15 mouse cellular contexts compared by ENCODE assay signal in genomic region chr7:138788109-138788508, GRCm38 (mm10). TPM values are rescaled to one million over a fixed set of nuclear protein-coding genes. Genes with fewer than 3 reads are reported as not detected.
DNase-seq lines count a peak whose midpoint lies in the region; ATAC-seq lines count a peak whose summit lies in the region.
"Had no signal": no experiment of that assay in that cellular context is flagged by ENCODE, and none has a peak within 500 bp of the region (broad histone marks: within the 10 kb centered on the region; RNA-seq: fewer than 3 reads in every experiment).

No protein-coding gene starts in this region.

- intact Hi-C loops in left cerebral cortex, postnatal 4 days (cut with DNase I): no loop called here

- peak; percentile 8 to 56 for DNase-seq in frontal cortex, postnatal 36 days (ENCODE audit: low spot score in 2 of 2)
- DNase-seq in frontal cortex, postnatal 25 days (ENCODE audit: low spot score in 2 of 2): no peak
- DNase-seq in left cerebral cortex, adult 18-20 months (ENCODE audit: low spot score in 2 of 2): peak; percentile 24 to 28
- DNase-seq in left cerebral cortex, postnatal 4 days: no peak
- peak; percentile 8 to 17 for DNase-seq in layer of hippocampus, adult 8-10 months (ENCODE audit: low spot score in 2 of 2)
- DNase-seq in right cerebral cortex, postnatal 10 days (ENCODE audit: low spot score in 2 of 2): peak; percentile 35 to 51
- DNase-seq in adrenal gland, adult 2 months: no peak
- DNase-seq: adrenal gland, postnatal 10 days; cerebellum, postnatal 10 days; embryo, embryonic 11 days; gastrocnemius, adult 2 months; heart, adult 18-20 months had no signal

- no peak for ATAC-seq in CD4-positive, CD25-positive, alpha-beta regulatory T cell, adult 4 months
- ATAC-seq: intestine, postnatal 0 days; midbrain, embryonic 13.5 days had no signal

RNA-seq across cellular contexts. Expression of gene Ppp2r2d, which starts 57.8 kb away (rescaled TPM):
- total RNA-seq in left cerebral cortex, adult 18-20 months (2021): 10 to 100 TPM; 73.4 to 75.4 TPM
- 100 to 1,000 TPM; 100 to 103 TPM for total RNA-seq in left cerebral cortex, postnatal 4 days (2021)
- 10 to 100 TPM; 59.5 to 72.0 (median 61.3) TPM for total RNA-seq in layer of hippocampus, adult 8-10 months (2022)
- 10 to 100 TPM; 14.2 to 15.9 TPM for polyA plus RNA-seq in CD4-positive, CD25-positive, alpha-beta regulatory T cell, adult 4 months (2017; shearing (Covaris generic))
- total RNA-seq in adrenal gland, adult 2 months (2021): 10 to 100 TPM; 64.4 to 70.4 TPM
- 19.0 and 19.4 TPM in 2 replicates for polyA plus RNA-seq in adrenal gland, adult 2 months (2012; rRNA removed)

RNA-seq across cellular contexts. Expression of gene Mapk1ip1, which starts 58.0 kb away (rescaled TPM):
- total RNA-seq in left cerebral cortex, adult 18-20 months (2021): 10 to 100 TPM; 38.9 to 41.1 TPM
- 10 to 100 TPM; 30.9 to 31.1 TPM for total RNA-seq in left cerebral cortex, postnatal 4 days (2021)
- total RNA-seq in layer of hippocampus, adult 8-10 months (2022): 10 to 100 TPM; 41.9 to 66.2 (median 50.6) TPM
- 10 to 100 TPM; 22.8 to 23.1 TPM for polyA plus RNA-seq in CD4-positive, CD25-positive, alpha-beta regulatory T cell, adult 4 months (2017; shearing (Covaris generic))
- total RNA-seq in adrenal gland, adult 2 months (2021): 10 to 100 TPM; 19.9 to 30.5 TPM
- 70.2 and 70.3 TPM in 2 replicates for polyA plus RNA-seq in adrenal gland, adult 2 months (2012; rRNA removed)

Comparison
In these comparisons a context has a peak if more than half of its experiments do, and no peak if none do; other contexts are left out.
1. DNase-seq: peak in frontal cortex, postnatal 36 days (2 of 2), left cerebral cortex, adult 18-20 months (2 of 2), layer of hippocampus, adult 8-10 months (2 of 2) and right cerebral cortex, postnatal 10 days (2 of 2); none in frontal cortex, postnatal 25 days (0 of 2), left cerebral cortex, postnatal 4 days (single experiment) and adrenal gland, adult 2 months (single experiment).